Mouse (Mus musculus) forebrain, embryonic 16.5 days (tissue): ENCODE results near the gene Abr. TPM values are rescaled to one million over a fixed set of nuclear protein-coding genes. Genes with fewer than 3 reads are reported as not detected.

Experiments
- ATAC-seq: fragments of 200-750 bp; cut with Nextera tagmentation; 2 replicates; pipeline ENCODE4 v1.8.0; 2017; ENCODE audit warnings: mild to moderate bottlenecking, moderate library complexity
- H3K27ac ChIP-seq: fragments of 300-500 bp; sonication (generic); 2 replicates; pipeline ENCODE4 v1.5.1; 2014; ENCODE audit warnings: low read length, control low read depth
- H3K27me3 ChIP-seq: fragments of 300-500 bp; sonication (generic); replicated peaks from 2 replicates; pipeline ENCODE4 v1.6.1; 2014; ENCODE audit warnings: low read length; ENCODE audit not compliant: control insufficient read depth, insufficient read depth
- H3K36me3 ChIP-seq: fragments of 300-500 bp; sonication (generic); 2 replicates; pipeline ENCODE4 v1.6.1; 2014; ENCODE audit not compliant: control insufficient read depth, insufficient read depth
- H3K4me1 ChIP-seq: fragments of 300-500 bp; sonication (generic); replicated peaks from 2 replicates; pipeline ENCODE4 v1.6.1; 2014; ENCODE audit warnings: low read length; ENCODE audit not compliant: control insufficient read depth, insufficient read depth
- H3K4me2 ChIP-seq: fragments of 300-500 bp; sonication (generic); 2 replicates; pipeline ENCODE4 v1.6.1; 2014; ENCODE audit warnings: mild to moderate bottlenecking, low read length, control low read depth
- H3K4me3 ChIP-seq: fragments of 300-500 bp; sonication (generic); replicated peaks from 2 replicates; pipeline ENCODE4 v1.5.1; 2014; ENCODE audit warnings: mild to moderate bottlenecking, low read length, control low read depth
- H3K9ac ChIP-seq: fragments of 300-500 bp; sonication (generic); replicated peaks from 2 replicates; pipeline ENCODE4 v1.6.1; 2014; ENCODE audit warnings: low read depth, low read length, control low read depth
- H3K9me3 ChIP-seq: fragments of 300-500 bp; sonication (generic); 2 replicates; pipeline ENCODE4 v1.6.1; 2016; ENCODE audit warnings: low read length; ENCODE audit not compliant: control insufficient read depth
- WGBS: fragments of 180-500 bp; shearing (Covaris S2); extraction: QIAGEN DNeasy Blood & Tissue Kit; methylation state at CpG from one replicate; pipeline ENCODE4 v1.1.7; 2014; 5-methylcytosine and 5-hydroxymethylcytosine counted together
- polyA plus RNA-seq: library from polyadenylated mRNA; unstranded; fragments of >200 nt; fragmentation: Nextera tagmentation; extraction: Ambion mirVana; gene quantifications from 2 replicates; pipeline ENCODE4 v1.2.1, GENCODE M21; 2015

The Abr gene
- polyA plus RNA-seq, 1 experiment from 2014 or later = 121 TPM

GRCm38 (mm10) chr11:76397650-76398311 lies 224.3 kb downstream of the Abr start:
- under 1% methylated on average over 24 of the region's 26 CpGs for WGBS
- no peaks in the 10 kb centered on the region for H3K27me3 ChIP-seq
- no peaks in the 10 kb centered on the region for H3K9me3 ChIP-seq
- H3K4me1 ChIP-seq = peaks cover 20% of the 10 kb centered on the region
- H3K36me3 ChIP-seq = no peaks in the 10 kb centered on the region
- H3K27ac ChIP-seq = no peak overlapping the region
- peak overlapping the region; percentile 98 for H3K4me2 ChIP-seq
- peak overlapping the region; percentile 78 for H3K9ac ChIP-seq
- 0 out of 2 replicates have a peak, but pooled peaks have one; percentile 5 for ATAC-seq
- peak overlapping the region; percentile 63 for H3K4me3 ChIP-seq

DNA sequence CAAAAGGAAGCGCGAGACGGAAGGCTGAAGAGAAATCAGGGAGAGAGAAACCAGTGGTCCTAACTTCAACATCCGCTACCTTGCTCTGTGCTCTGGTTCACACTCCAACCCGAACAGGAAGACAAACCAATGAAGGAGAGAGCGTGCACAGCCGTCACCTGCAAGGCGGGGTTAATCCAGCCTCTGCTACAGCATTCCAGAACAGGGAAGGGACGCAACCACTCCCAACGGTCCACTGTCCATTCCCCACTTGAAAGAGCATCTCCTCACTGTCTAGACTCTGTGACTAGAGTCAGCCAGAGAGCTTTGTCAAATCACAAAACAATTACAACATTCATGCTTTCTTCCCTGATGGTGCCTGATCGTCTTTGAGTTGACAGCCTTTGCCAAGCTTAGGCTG lies 229.1 kb downstream of the Abr start:
- H3K36me3 ChIP-seq = no peaks in the 10 kb centered on the region
- 87% methylated on average over 11 of the region's 11 CpGs for WGBS

DNA sequence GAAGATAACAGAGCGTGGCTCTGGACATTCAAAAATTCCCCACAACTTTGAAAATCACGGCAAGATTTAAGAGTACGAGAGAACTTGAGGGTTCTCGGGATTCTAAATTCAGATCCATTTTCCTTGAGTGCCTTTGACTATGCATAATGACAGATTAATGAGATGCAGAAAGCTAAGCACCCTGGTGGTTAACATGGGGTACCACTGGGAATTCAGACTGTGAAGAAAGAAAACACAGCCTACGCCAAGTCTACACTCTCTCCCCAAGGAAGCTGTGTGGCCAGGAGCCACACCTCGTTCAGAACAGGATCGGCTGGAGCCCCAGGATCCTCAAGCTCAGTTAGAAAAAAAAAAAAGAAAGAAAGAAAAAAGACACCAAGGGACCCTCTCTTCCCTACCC lies 229.6 kb downstream of the Abr start:
- H3K27ac ChIP-seq = no peak overlapping the region
- no peak overlapping the region for H3K9ac ChIP-seq
- H3K36me3 ChIP-seq = no peaks in the 10 kb centered on the region
- no peak for ATAC-seq
- H3K4me3 ChIP-seq = no peak overlapping the region
- no peaks in the 10 kb centered on the region for H3K9me3 ChIP-seq
- H3K27me3 ChIP-seq = no peaks in the 10 kb centered on the region
- WGBS = 75% methylated on average over 7 of the region's 7 CpGs
- no peak overlapping the region for H3K4me2 ChIP-seq
- peaks cover 10% of the 10 kb centered on the region; the same call in 1 of the 2 replicates for H3K4me1 ChIP-seq

More for the DNA sequence above, 229.1 kb downstream of the Abr start:
- H3K27ac ChIP-seq = no peak overlapping the region
- H3K4me3 ChIP-seq = no peak overlapping the region
- H3K4me1 ChIP-seq = peaks cover 13% of the 10 kb centered on the region
- ATAC-seq = no peak
- H3K4me2 ChIP-seq = no peak overlapping the region
- no peaks in the 10 kb centered on the region for H3K27me3 ChIP-seq
- H3K9me3 ChIP-seq = no peaks in the 10 kb centered on the region
- H3K9ac ChIP-seq = no peak overlapping the region

- H3K27ac ChIP-seq = no peak overlapping the region
- 11% methylated on average over 7 of the region's 7 CpGs for WGBS
Observed at GRCm38 (mm10) chr11:76388711-76389110, 233.4 kb downstream of the Abr start.

GRCm38 (mm10) chr11:76387097-76387496 lies 235.0 kb downstream of the Abr start:
- Histone ChIP-seq H3K4me3 (no peak overlapping the region), H3K4me1 (peaks cover 34% of the 10 kb centered on the region), H3K27ac (no peak overlapping the region), H3K9ac (no peak overlapping the region), H3K27me3 (no peaks in the 10 kb centered on the region), H3K36me3 (no peaks in the 10 kb centered on the region), H3K4me2 (no peak overlapping the region), H3K9me3 (no peaks in the 10 kb centered on the region)
- 86% methylated on average over 1 of the region's 1 CpGs for WGBS
- ATAC-seq = no peak

More at GRCm38 (mm10) chr11:76388711-76389110, 233.4 kb downstream of the Abr start:
- Histone ChIP-seq H3K4me1 (peaks cover 28% of the 10 kb centered on the region), H3K4me3 (no peak overlapping the region), H3K4me2 (peak overlapping the region; percentile 28), H3K9me3 (no peaks in the 10 kb centered on the region), H3K9ac (0 out of 2 replicates have a peak overlapping the region, but pooled peaks have one; percentile 26), H3K36me3 (no peaks in the 10 kb centered on the region), H3K27me3 (no peaks in the 10 kb centered on the region)
- ATAC-seq = no peak

DNA sequence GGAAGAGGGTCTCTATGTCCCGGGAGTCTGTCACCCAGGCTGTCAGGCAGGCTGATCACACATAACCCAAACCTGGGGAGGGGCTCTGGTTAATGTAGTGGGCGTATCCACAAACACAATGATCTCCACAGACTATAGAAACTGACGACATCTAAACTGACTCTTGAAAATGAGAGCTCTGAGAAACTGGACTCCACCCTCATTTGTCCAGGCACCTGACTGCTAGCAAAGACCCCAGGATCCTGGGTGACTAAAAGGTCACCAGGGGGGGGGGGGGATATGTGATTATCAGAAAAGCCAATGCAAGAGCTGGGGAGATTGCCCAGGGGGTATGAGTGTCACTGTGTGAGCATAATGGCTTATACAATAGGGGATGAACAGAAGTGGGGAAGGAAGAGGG lies 236.4 kb downstream of the Abr start:
- peaks cover 34% of the 10 kb centered on the region for H3K4me1 ChIP-seq
- H3K9ac ChIP-seq = no peak overlapping the region
- WGBS = 7% methylated on average over 3 of the region's 3 CpGs
- no peaks in the 10 kb centered on the region for H3K9me3 ChIP-seq
- no peaks in the 10 kb centered on the region for H3K36me3 ChIP-seq
- no peak overlapping the region for H3K4me3 ChIP-seq
- no peak overlapping the region for H3K4me2 ChIP-seq
- no peak overlapping the region for H3K27ac ChIP-seq
- H3K27me3 ChIP-seq = no peaks in the 10 kb centered on the region
- no peak for ATAC-seq

- peak; percentile 62; the same call in 1 of the 2 replicates for ATAC-seq
- H3K4me1 ChIP-seq = peaks cover 34% of the 10 kb centered on the region
- H3K36me3 ChIP-seq = no peaks in the 10 kb centered on the region
- H3K4me2 ChIP-seq = no peak overlapping the region
- 13% methylated on average over 4 of the region's 4 CpGs for WGBS
- no peak overlapping the region for H3K9ac ChIP-seq
- peak overlapping the region; percentile 3; the same call in 1 of the 2 replicates for H3K27ac ChIP-seq
- H3K4me3 ChIP-seq = no peak overlapping the region
- no peaks in the 10 kb centered on the region for H3K27me3 ChIP-seq
- no peaks in the 10 kb centered on the region for H3K9me3 ChIP-seq
Observed at GRCm38 (mm10) chr11:76385017-76385416, 237.1 kb downstream of the Abr start.

- ATAC-seq = no peak
- Histone ChIP-seq H3K27me3 (no peaks in the 10 kb centered on the region), H3K4me2 (no peak overlapping the region), H3K4me3 (no peak overlapping the region), H3K36me3 (no peaks in the 10 kb centered on the region), H3K4me1 (peaks cover 34% of the 10 kb centered on the region), H3K9ac (no peak overlapping the region), H3K9me3 (no peaks in the 10 kb centered on the region), H3K27ac (no peak overlapping the region)
- WGBS = 22% methylated on average over 5 of the region's 5 CpGs
Observed at GRCm38 (mm10) chr11:76384307-76384706, 237.8 kb downstream of the Abr start.

- Histone ChIP-seq H3K4me3 (no peak overlapping the region), H3K27ac (no peak overlapping the region), H3K27me3 (no peaks in the 10 kb centered on the region), H3K36me3 (no peaks in the 10 kb centered on the region), H3K4me1 (peaks cover 24% of the 10 kb centered on the region), H3K9ac (no peak overlapping the region), H3K9me3 (no peaks in the 10 kb centered on the region), H3K4me2 (no peak overlapping the region)
- ATAC-seq = no peak
- 10% methylated on average over 13 of the region's 13 CpGs for WGBS
Observed at GRCm38 (mm10) chr11:76382711-76383324, 239.3 kb downstream of the Abr start.
